Mouse (Mus musculus) limb, embryonic 11.5 days (tissue): ENCODE results near the gene Pxk. TPM values are rescaled to one million over a fixed set of nuclear protein-coding genes. Genes with fewer than 3 reads are reported as not detected.

ENCODE experiments used
- ATAC-seq: fragments of 200-750 bp; cut with Nextera tagmentation; 2 replicates; pipeline ENCODE4 v1.8.0; 2017; ENCODE audit warnings: low read depth; ENCODE audit not compliant: insufficient number of reproducible peaks, low FRiP score, low TSS enrichment
- DNase-seq: peaks from one replicate; pipeline ENCODE4 v3.0.0-alpha.2; 2015; ENCODE audit warnings: low spot score
- H3K27ac ChIP-seq: fragments of 300-500 bp; sonication (generic); replicated peaks from 2 replicates; pipeline ENCODE4 v1.5.1; 2014; ENCODE audit warnings: low read depth, mild to moderate bottlenecking, low read length
- H3K27me3 ChIP-seq: fragments of 300-500 bp; sonication (generic); 2 replicates; pipeline ENCODE4 v1.6.1; 2014; ENCODE audit warnings: mild to moderate bottlenecking, low read length, mixed read lengths; ENCODE audit not compliant: control insufficient read depth, insufficient read depth
- H3K36me3 ChIP-seq: fragments of 300-500 bp; sonication (generic); 2 replicates; pipeline ENCODE4 v1.6.1; 2014; ENCODE audit warnings: mild to moderate bottlenecking, low read length, moderate library complexity, mixed read lengths; ENCODE audit not compliant: control insufficient read depth, insufficient read depth
- H3K4me1 ChIP-seq: fragments of 300-500 bp; sonication (generic); 2 replicates; pipeline ENCODE4 v1.6.1; 2014; ENCODE audit warnings: low read length, mixed read lengths; ENCODE audit not compliant: control insufficient read depth, insufficient read depth
- H3K4me2 ChIP-seq: fragments of 300-500 bp; sonication (generic); 2 replicates; pipeline ENCODE4 v1.6.1; 2014; ENCODE audit warnings: low read depth, mild to moderate bottlenecking, moderate library complexity; ENCODE audit not compliant: severe bottlenecking
- H3K4me3 ChIP-seq: fragments of 300-500 bp; sonication (generic); 2 replicates; pipeline ENCODE4 v1.5.1; 2014; ENCODE audit warnings: low read depth, low read length
- H3K9ac ChIP-seq: fragments of 300-500 bp; sonication (generic); 2 replicates; pipeline ENCODE4 v1.6.1; 2014; ENCODE audit warnings: mild to moderate bottlenecking, low read length
- H3K9me3 ChIP-seq: fragments of 300-500 bp; sonication (generic); 2 replicates; pipeline ENCODE4 v1.6.1; 2016; ENCODE audit warnings: low read length; ENCODE audit not compliant: control insufficient read depth
- WGBS: fragments of 180-500 bp; shearing (Covaris S2); extraction: QIAGEN DNeasy Blood & Tissue Kit; methylation state at CpG from one replicate; pipeline ENCODE4 v1.1.7; 2014; 5-methylcytosine and 5-hydroxymethylcytosine counted together
- polyA plus RNA-seq: library from polyadenylated mRNA; unstranded; fragments of >200 nt; fragmentation: Nextera tagmentation; extraction: Ambion mirVana; gene quantifications from 2 replicates; pipeline ENCODE4 v1.2.1, GENCODE M21; 2014

Pxk gene
- polyA plus RNA-seq, 1 experiment from 2014 or later = 26.2 TPM

DNA sequence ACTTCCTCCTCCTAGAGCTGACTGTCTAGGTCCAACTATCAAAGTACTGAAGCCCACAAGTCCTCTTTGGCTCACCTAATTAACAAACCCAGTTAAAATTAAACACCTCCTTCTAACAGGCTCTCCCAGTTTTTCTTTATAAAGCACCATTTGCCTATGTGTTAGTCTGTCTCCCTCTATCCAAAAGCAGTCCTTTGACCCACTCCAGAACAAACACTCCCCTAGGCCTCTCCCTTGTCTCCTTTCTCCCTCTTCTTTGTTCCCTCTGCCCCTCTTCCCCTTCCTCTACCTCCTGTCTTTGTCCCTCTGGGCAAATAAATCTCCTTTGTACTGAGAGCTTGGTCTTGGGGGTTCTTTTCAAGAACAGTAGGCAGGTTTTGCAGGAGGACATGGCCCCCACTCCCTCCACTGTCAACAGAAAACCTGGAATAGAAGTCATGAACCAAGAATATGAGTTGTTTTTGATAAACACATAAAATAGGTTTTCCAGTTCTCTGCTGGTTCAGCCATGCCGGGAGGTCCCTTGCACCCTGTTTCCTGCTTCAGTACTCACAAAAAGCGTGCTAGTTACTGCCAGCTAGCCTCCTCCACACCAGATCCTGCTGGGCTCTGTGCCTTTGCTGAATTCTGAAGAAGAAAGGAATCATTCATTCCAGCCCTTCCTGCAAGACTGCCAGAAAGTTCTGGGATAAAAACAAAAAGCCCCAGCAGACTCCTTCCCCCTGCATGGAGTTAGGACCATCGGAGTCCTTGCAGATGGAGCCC lies 35.3 kb upstream of the Pxk start:
- ATAC-seq = no peak
- Histone ChIP-seq H3K27me3 (no peaks in the 10 kb centered on the region), H3K9me3 (no peaks in the 10 kb centered on the region), H3K4me2 (no peak overlapping the region), H3K4me3 (no peak overlapping the region), H3K27ac (0 out of 2 replicates have a peak overlapping the region, but pooled peaks have one; percentile 22), H3K9ac (no peak overlapping the region), H3K4me1 (peaks cover 3% of the 10 kb centered on the region; the same call in 1 of the 2 replicates), H3K36me3 (no peaks in the 10 kb centered on the region)
- WGBS = 75% methylated on average over 3 of the region's 3 CpGs
- DNase-seq = no peak

DNA sequence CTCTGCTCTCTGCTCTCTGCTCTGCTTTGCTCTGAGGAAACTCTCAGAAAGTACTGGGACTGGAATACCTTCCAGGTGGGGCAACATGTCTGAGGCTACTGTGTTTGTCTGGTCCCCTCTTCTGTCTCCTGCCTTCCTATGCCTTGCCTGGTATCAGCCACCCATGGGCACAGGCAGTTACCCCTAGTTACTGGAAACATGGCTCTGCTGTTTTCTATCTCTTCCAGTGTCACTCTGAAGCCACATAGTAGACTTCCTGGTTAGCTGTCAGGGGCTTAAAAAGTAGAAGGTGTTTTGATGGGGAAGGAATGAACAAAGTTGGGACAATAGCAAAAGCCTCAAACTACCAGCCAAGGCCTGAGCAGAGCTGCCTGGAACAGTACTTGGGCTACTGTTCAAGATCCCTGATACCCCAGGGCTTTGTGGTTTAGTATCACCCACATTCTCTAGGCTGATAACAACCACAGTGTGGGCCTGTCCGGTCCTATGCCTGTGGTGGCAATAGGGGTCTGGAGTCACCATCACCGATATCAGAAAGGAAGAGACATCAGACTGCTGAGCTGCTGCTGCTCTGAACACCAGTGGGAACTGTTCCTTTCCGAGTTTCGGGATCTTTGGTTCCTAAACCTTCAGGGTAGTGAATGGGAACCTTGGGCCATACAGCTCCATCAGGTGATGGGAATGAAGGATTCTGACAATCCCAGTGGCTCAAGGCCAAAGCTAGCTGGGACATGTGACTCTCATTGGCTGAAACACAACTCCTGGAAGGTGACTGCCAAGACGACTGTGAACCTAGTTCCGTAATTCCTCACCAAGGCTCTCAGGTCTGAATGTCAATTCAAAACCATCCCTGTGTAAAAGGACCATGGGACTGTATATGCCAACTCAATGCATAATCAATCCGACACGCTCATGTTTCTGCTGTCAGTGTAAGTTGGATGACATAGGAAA lies 33.9 kb upstream of the Pxk start:
- no peaks in the 10 kb centered on the region for H3K36me3 ChIP-seq
- WGBS = 92% methylated on average over 8 of the region's 8 CpGs
- H3K27me3 ChIP-seq = no peaks in the 10 kb centered on the region
- no peak for DNase-seq
- H3K4me2 ChIP-seq = no peak overlapping the region
- H3K9me3 ChIP-seq = no peaks in the 10 kb centered on the region
- peaks cover 3% of the 10 kb centered on the region; the same call in 1 of the 2 replicates for H3K4me1 ChIP-seq
- ATAC-seq = no peak
- no peak overlapping the region for H3K27ac ChIP-seq
- H3K9ac ChIP-seq = no peak overlapping the region
- H3K4me3 ChIP-seq = no peak overlapping the region

- ATAC-seq = peak; percentile 94
- no peaks in the 10 kb centered on the region for H3K9me3 ChIP-seq
- DNase-seq = peak; percentile 98
- peak within 1 kb of the TSS; percentile 86 for H3K27ac ChIP-seq
- no peaks in the 10 kb centered on the region for H3K36me3 ChIP-seq
- peak within 1 kb of the TSS; percentile 80 for H3K4me2 ChIP-seq
- H3K4me1 ChIP-seq = no peaks in the 10 kb centered on the region
- peak within 1 kb of the TSS; percentile 71 for H3K4me3 ChIP-seq
- peak within 1 kb of the TSS; percentile 85 for H3K9ac ChIP-seq
- no peaks in the 10 kb centered on the region for H3K27me3 ChIP-seq
- WGBS = under 1% methylated on average over 47 of the region's 47 CpGs
Observed at GRCm38 (mm10) chr14:8080165-8080679, 17.8 kb upstream of the Pxk start, which contains the start of gene Rpp14. TSS of gene Rpp14 (plus strand) at chr14:8080367.

GRCm38 (mm10) chr14:8080718-8081117 lies 17.3 kb upstream of the Pxk start:
- Histone ChIP-seq H3K9ac (peak overlapping the region; percentile 85), H3K27me3 (no peaks in the 10 kb centered on the region), H3K4me3 (peak overlapping the region; percentile 71), H3K27ac (peak overlapping the region; percentile 86), H3K36me3 (no peaks in the 10 kb centered on the region), H3K4me1 (no peaks in the 10 kb centered on the region), H3K4me2 (peak overlapping the region; percentile 80), H3K9me3 (no peaks in the 10 kb centered on the region)
- WGBS = 5% methylated on average over 11 of the region's 11 CpGs
- DNase-seq (no peak), ATAC-seq (0 out of 2 replicates have a peak, but pooled peaks have one; percentile 19)

DNA sequence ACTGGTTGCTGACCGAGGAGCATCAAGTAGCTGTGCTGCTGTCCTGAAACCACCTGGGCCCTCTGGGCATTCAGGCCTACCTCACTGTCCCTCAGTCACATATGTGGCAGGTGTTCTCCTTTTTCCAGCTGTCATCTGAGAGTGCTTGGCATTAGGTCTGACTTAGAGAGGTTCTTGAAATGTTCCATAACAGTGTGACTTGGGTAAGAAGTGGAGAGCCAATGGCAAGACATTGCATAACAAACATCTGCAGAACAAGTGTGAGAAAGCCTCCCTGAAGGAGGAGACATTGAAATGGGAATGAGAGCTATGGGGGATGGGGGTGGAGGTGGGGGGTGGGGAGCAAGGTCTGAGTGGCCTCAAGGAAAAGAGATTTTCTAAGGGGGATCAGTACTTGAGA lies 15.1 kb upstream of the Pxk start:
- Histone ChIP-seq H3K9me3 (no peaks in the 10 kb centered on the region), H3K4me3 (no peak overlapping the region), H3K4me1 (no peaks in the 10 kb centered on the region), H3K4me2 (no peak overlapping the region), H3K36me3 (no peaks in the 10 kb centered on the region), H3K27ac (no peak overlapping the region), H3K9ac (no peak overlapping the region), H3K27me3 (no peaks in the 10 kb centered on the region)
- WGBS = 93% methylated on average over 1 of the region's 1 CpGs
- ATAC-seq (no peak), DNase-seq (no peak)

DNA sequence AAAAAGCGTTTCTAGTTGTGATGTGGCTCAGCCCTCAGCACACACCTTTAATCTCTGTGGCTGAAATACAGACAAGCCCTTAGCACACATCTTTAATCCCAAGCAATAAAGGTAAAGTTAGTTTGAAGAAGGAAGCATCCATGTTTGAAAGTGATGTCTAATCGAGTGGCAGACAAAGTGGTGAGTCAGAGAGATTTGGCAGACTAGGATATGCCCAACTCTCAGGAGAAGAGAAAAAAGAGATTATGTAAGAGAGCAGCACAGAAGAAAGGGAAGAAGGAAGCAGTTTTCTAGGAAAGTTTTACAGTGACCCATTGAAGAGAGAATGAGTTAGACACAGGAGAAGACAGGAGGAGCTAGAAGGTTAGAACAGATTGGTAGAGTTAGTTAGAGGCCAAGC lies 9.0 kb upstream of the Pxk start:
- WGBS = 96% methylated on average over 2 of the region's 2 CpGs
- Histone ChIP-seq H3K4me3 (no peak overlapping the region), H3K27me3 (no peaks in the 10 kb centered on the region), H3K4me2 (no peak overlapping the region), H3K27ac (no peak overlapping the region), H3K36me3 (no peaks in the 10 kb centered on the region; the same call in 1 of the 2 replicates), H3K9me3 (no peaks in the 10 kb centered on the region), H3K4me1 (no peaks in the 10 kb centered on the region), H3K9ac (no peak overlapping the region)
- ATAC-seq (no peak), DNase-seq (no peak)

DNA sequence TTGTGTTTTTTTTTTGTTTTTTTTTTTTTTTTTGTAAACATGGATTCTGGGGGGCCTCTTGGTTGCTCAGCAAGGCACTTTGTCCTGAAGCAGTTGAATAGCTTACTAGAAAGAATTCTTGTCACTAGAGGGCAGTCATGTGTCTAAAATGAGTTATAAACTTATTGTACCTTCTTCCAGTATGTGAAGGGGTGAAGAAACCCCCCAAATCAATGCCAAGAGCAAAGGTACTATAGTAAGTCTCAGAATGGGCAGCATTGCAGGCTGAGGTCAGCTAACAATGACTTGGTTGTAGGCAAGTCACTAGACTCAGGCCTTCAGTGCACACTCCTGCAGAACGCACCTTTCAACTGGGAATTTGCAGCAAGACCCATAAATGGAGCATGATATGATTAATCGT lies 5.4 kb upstream of the Pxk start:
- H3K36me3 ChIP-seq = no peaks in the 10 kb centered on the region; the same call in 1 of the 2 replicates
- no peaks in the 10 kb centered on the region for H3K27me3 ChIP-seq
- H3K4me2 ChIP-seq = no peak overlapping the region
- no peak overlapping the region for H3K4me3 ChIP-seq
- peak; percentile 47; the same call in 1 of the 2 replicates for ATAC-seq
- no peak overlapping the region for H3K27ac ChIP-seq
- H3K4me1 ChIP-seq = no peaks in the 10 kb centered on the region
- H3K9me3 ChIP-seq = no peaks in the 10 kb centered on the region
- WGBS = 89% methylated on average over 2 of the region's 2 CpGs
- H3K9ac ChIP-seq = no peak overlapping the region
- DNase-seq = no peak

GRCm38 (mm10) chr14:8093427-8093826 lies 4.6 kb upstream of the Pxk start:
- Histone ChIP-seq H3K9ac (no peak overlapping the region), H3K27ac (no peak overlapping the region), H3K27me3 (no peaks in the 10 kb centered on the region), H3K36me3 (no peaks in the 10 kb centered on the region; the same call in 1 of the 2 replicates), H3K4me2 (no peak overlapping the region), H3K4me3 (no peak overlapping the region), H3K9me3 (no peaks in the 10 kb centered on the region), H3K4me1 (no peaks in the 10 kb centered on the region)
- no peak for ATAC-seq
- 56% methylated on average over 5 of the region's 5 CpGs for WGBS
- DNase-seq = no peak
